8 mouse cellular contexts compared by ENCODE assay signal in genomic region chr8:84207811-84208210, GRCm38 (mm10). TPM values are rescaled to one million over a fixed set of nuclear protein-coding genes. Genes with fewer than 3 reads are reported as not detected.
DNase-seq lines count a peak whose midpoint lies in the region; ATAC-seq and TF ChIP-seq lines count a peak whose summit lies in the region.

No protein-coding gene starts in this region.

- H3K4me1 ChIP-seq in hindbrain, embryonic 12.5 days: peaks cover 39% of the 10 kb centered on the region
- peaks cover 21% of the 10 kb centered on the region for H3K4me1 ChIP-seq in hindbrain, embryonic 14.5 days (replicated peaks; ENCODE audit: control insufficient read depth, insufficient read depth, low read length)
- H3K4me1 ChIP-seq in limb, embryonic 12.5 days (replicated peaks): peaks cover 31% of the 10 kb centered on the region
- peaks cover 14% of the 10 kb centered on the region for H3K4me1 ChIP-seq in midbrain, embryonic 16.5 days (ENCODE audit: control insufficient read depth, insufficient read depth, low read length)
- H3K4me1 ChIP-seq in cerebellum, adult 2 months (ENCODE audit: control insufficient read depth, insufficient read depth, low read length): peaks cover 3% of the 10 kb centered on the region; the same call in 1 of the 2 replicates

- peak overlapping the region; percentile 55 for H3K27ac ChIP-seq in hindbrain, embryonic 12.5 days
- H3K27ac ChIP-seq in hindbrain, embryonic 14.5 days: no peak overlapping the region
- H3K27ac ChIP-seq in limb, embryonic 12.5 days: peak overlapping the region; percentile 75
- peak overlapping the region; percentile 50; the same call in 1 of the 2 replicates for H3K27ac ChIP-seq in midbrain, embryonic 16.5 days (ENCODE audit: low read length)
- H3K27ac ChIP-seq in cerebellum, adult 2 months (ENCODE audit: insufficient read depth, low read length): no peak overlapping the region

- no peaks in the 10 kb centered on the region for H3K27me3 ChIP-seq in hindbrain, embryonic 12.5 days
- no peaks in the 10 kb centered on the region for H3K27me3 ChIP-seq in hindbrain, embryonic 14.5 days (ENCODE audit: control insufficient read depth, insufficient read depth, low read length)
- H3K27me3 ChIP-seq in limb, embryonic 12.5 days: no peaks in the 10 kb centered on the region
- no peaks in the 10 kb centered on the region for H3K27me3 ChIP-seq in midbrain, embryonic 16.5 days (ENCODE audit: control insufficient read depth, insufficient read depth, low read depth, low read length)
- H3K27me3 ChIP-seq in cerebellum, adult 2 months (ENCODE audit: control insufficient read depth, insufficient read depth, low read length): no peaks in the 10 kb centered on the region

- no peak overlapping the region for H3K4me3 ChIP-seq in hindbrain, embryonic 12.5 days
- no peak overlapping the region for H3K4me3 ChIP-seq in hindbrain, embryonic 14.5 days (replicated peaks; ENCODE audit: low read length)
- no peak overlapping the region for H3K4me3 ChIP-seq in limb, embryonic 12.5 days (replicated peaks)
- H3K4me3 ChIP-seq in midbrain, embryonic 16.5 days (ENCODE audit: low read depth, low read length): no peak overlapping the region
- H3K4me3 ChIP-seq in cerebellum, adult 2 months (replicated peaks; ENCODE audit: insufficient read depth, low read depth, low read length): no peak overlapping the region

- H3K36me3 ChIP-seq in hindbrain, embryonic 12.5 days: peaks cover 23% of the 10 kb centered on the region
- peaks cover 33% of the 10 kb centered on the region for H3K36me3 ChIP-seq in hindbrain, embryonic 14.5 days (replicated peaks; ENCODE audit: control insufficient read depth, insufficient read depth)
- H3K36me3 ChIP-seq in limb, embryonic 12.5 days: peaks cover 72% of the 10 kb centered on the region
- peaks cover 18% of the 10 kb centered on the region for H3K36me3 ChIP-seq in midbrain, embryonic 16.5 days (ENCODE audit: control insufficient read depth, insufficient read depth, low read length)

- WGBS in hindbrain, embryonic 12.5 days: 65% methylated on average over 7 of the region's 7 CpGs
- 53% methylated on average over 7 of the region's 7 CpGs for WGBS in hindbrain, embryonic 14.5 days
- WGBS in limb, embryonic 12.5 days: 66% methylated on average over 7 of the region's 7 CpGs
- WGBS in midbrain, embryonic 16.5 days: 66% methylated on average over 7 of the region's 7 CpGs
- 72% methylated on average over 7 of the region's 7 CpGs for WGBS in cerebellum, adult 2 months

- intact Hi-C loops in heart, postnatal 10 days (cut with DNase I): no loop called here

- ATAC-seq in hindbrain, embryonic 12.5 days (ENCODE audit: low FRiP score): no peak
- no peak for ATAC-seq in hindbrain, embryonic 14.5 days (ENCODE audit: low FRiP score)
- ATAC-seq in common myeloid progenitor, adult 5-6 weeks (replicated peaks; ENCODE audit: low read depth, poor library complexity, severe bottlenecking): peak; percentile 51
- ATAC-seq in limb, embryonic 12.5 days (ENCODE audit: insufficient number of reproducible peaks, insufficient read depth, low FRiP score, low TSS enrichment, low read depth): no peak
- no peak for ATAC-seq in midbrain, embryonic 16.5 days

- TF ChIP-seq CTCF in cerebellum, adult 2 months (IDR thresholded peaks at IDR 0.05; ENCODE audit: borderline replicate concordance, insufficient read depth, low read depth, low read length): no peak

- TF ChIP-seq POLR2A in cerebellum, adult 2 months (IDR thresholded peaks at IDR 0.05; ENCODE audit: borderline replicate concordance, insufficient read depth, low read length): no peak

- no peak for DNase-seq in hindbrain, embryonic 14.5 days (ENCODE audit: low spot score)
- peak; percentile 86 to 88 for DNase-seq in heart, postnatal 10 days
- no peak for DNase-seq in cerebellum, adult 2 months
- DNase-seq in left cerebral cortex, adult 18-20 months (ENCODE audit: low spot score in 2 of 2): no peak

- H3K4me2 ChIP-seq in hindbrain, embryonic 12.5 days (replicated peaks): no peak overlapping the region
- H3K4me2 ChIP-seq in hindbrain, embryonic 14.5 days (replicated peaks): no peak overlapping the region
- no peak overlapping the region for H3K4me2 ChIP-seq in limb, embryonic 12.5 days
- no peak overlapping the region for H3K4me2 ChIP-seq in midbrain, embryonic 16.5 days (ENCODE audit: low read length)

- no peaks in the 10 kb centered on the region for H3K9me3 ChIP-seq in hindbrain, embryonic 12.5 days (replicated peaks)
- no peaks in the 10 kb centered on the region for H3K9me3 ChIP-seq in hindbrain, embryonic 14.5 days (ENCODE audit: control insufficient read depth, low read length)
- H3K9me3 ChIP-seq in limb, embryonic 12.5 days: no peaks in the 10 kb centered on the region
- H3K9me3 ChIP-seq in midbrain, embryonic 16.5 days (replicated peaks; ENCODE audit: control insufficient read depth, low read length, poor library complexity, severe bottlenecking): no peaks in the 10 kb centered on the region

- H3K9ac ChIP-seq in hindbrain, embryonic 12.5 days: no peak overlapping the region
- no peak overlapping the region for H3K9ac ChIP-seq in hindbrain, embryonic 14.5 days
- no peak overlapping the region; the same call in 1 of the 2 replicates for H3K9ac ChIP-seq in limb, embryonic 12.5 days (replicated peaks)
- H3K9ac ChIP-seq in midbrain, embryonic 16.5 days (ENCODE audit: low read depth, low read length): no peak overlapping the region; the same call in 1 of the 2 replicates

RNA-seq across cellular contexts. Expression of gene Nanos3, which starts 22.8 kb away (rescaled TPM):
- polyA plus RNA-seq in hindbrain, embryonic 12.5 days (2016; fragmentation: Nextera tagmentation; extraction: Ambion mirVana): 5.8 and 7.2 TPM in 2 replicates
- 7.8 and 10.4 TPM in 2 replicates for polyA plus RNA-seq in hindbrain, embryonic 14.5 days (2014; fragmentation: Nextera tagmentation; extraction: Ambion mirVana)
- not detected in 2 replicates for total RNA-seq in common myeloid progenitor, adult 5-6 weeks (2017)
- total RNA-seq in heart, postnatal 10 days (2021): 1 to 10 TPM; 3.6 to 4.1 TPM
- polyA plus RNA-seq in limb, embryonic 12.5 days (2016; fragmentation: Nextera tagmentation; extraction: Ambion mirVana): 3.3 and 5.5 TPM in 2 replicates
- 6.6 and 7.1 TPM in 2 replicates for polyA plus RNA-seq in midbrain, embryonic 16.5 days (2015; fragmentation: Nextera tagmentation; extraction: Ambion mirVana)
- 2.3 and 2.8 TPM in 2 replicates for polyA plus RNA-seq in cerebellum, adult 2 months (2012; rRNA removed)
- 1 to 10 TPM in 1 of 2 experiments, under 1 TPM in 1; 0.70 to 2.0 TPM for total RNA-seq in left cerebral cortex, adult 18-20 months (2021)

RNA-seq across cellular contexts. Expression of gene Zswim4, which starts 29.0 kb away (rescaled TPM):
- 57.5 and 59.0 TPM in 2 replicates for polyA plus RNA-seq in hindbrain, embryonic 12.5 days (2016; fragmentation: Nextera tagmentation; extraction: Ambion mirVana)
- 20.0 and 20.6 TPM in 2 replicates for polyA plus RNA-seq in hindbrain, embryonic 14.5 days (2014; fragmentation: Nextera tagmentation; extraction: Ambion mirVana)
- 6.9 and 8.2 TPM in 2 replicates for total RNA-seq in common myeloid progenitor, adult 5-6 weeks (2017)
- total RNA-seq in heart, postnatal 10 days (2021): 10 to 100 TPM; 10.5 to 11.3 TPM
- 33.1 and 34.3 TPM in 2 replicates for polyA plus RNA-seq in limb, embryonic 12.5 days (2016; fragmentation: Nextera tagmentation; extraction: Ambion mirVana)
- 22.4 and 26.4 TPM in 2 replicates for polyA plus RNA-seq in midbrain, embryonic 16.5 days (2015; fragmentation: Nextera tagmentation; extraction: Ambion mirVana)
- 14.0 TPM in 2 replicates for polyA plus RNA-seq in cerebellum, adult 2 months (2012; rRNA removed)
- total RNA-seq in left cerebral cortex, adult 18-20 months (2021): 10 to 100 TPM; 16.8 to 19.1 TPM

RNA-seq across cellular contexts. Expression of gene D8Ertd738e, which starts 41.7 kb away (rescaled TPM):
- 255 and 266 TPM in 2 replicates for polyA plus RNA-seq in hindbrain, embryonic 12.5 days (2016; fragmentation: Nextera tagmentation; extraction: Ambion mirVana)
- polyA plus RNA-seq in hindbrain, embryonic 14.5 days (2014; fragmentation: Nextera tagmentation; extraction: Ambion mirVana): 268 and 296 TPM in 2 replicates
- total RNA-seq in common myeloid progenitor, adult 5-6 weeks (2017): 55.9 and 70.9 TPM in 2 replicates
- 100 to 1,000 TPM; 222 to 230 TPM for total RNA-seq in heart, postnatal 10 days (2021)
- 338 and 352 TPM in 2 replicates for polyA plus RNA-seq in limb, embryonic 12.5 days (2016; fragmentation: Nextera tagmentation; extraction: Ambion mirVana)
- 229 and 244 TPM in 2 replicates for polyA plus RNA-seq in midbrain, embryonic 16.5 days (2015; fragmentation: Nextera tagmentation; extraction: Ambion mirVana)
- 210 and 226 TPM in 2 replicates for polyA plus RNA-seq in cerebellum, adult 2 months (2012; rRNA removed)
- 100 to 1,000 TPM; 136 to 146 TPM for total RNA-seq in left cerebral cortex, adult 18-20 months (2021)

RNA-seq across cellular contexts. Expression of gene Mri1, which starts 49.3 kb away (rescaled TPM):
- polyA plus RNA-seq in hindbrain, embryonic 12.5 days (2016; fragmentation: Nextera tagmentation; extraction: Ambion mirVana): 57.3 and 62.9 TPM in 2 replicates
- polyA plus RNA-seq in hindbrain, embryonic 14.5 days (2014; fragmentation: Nextera tagmentation; extraction: Ambion mirVana): 38.9 and 40.2 TPM in 2 replicates
- 11.9 and 18.7 TPM in 2 replicates for total RNA-seq in common myeloid progenitor, adult 5-6 weeks (2017)
- 10 to 100 TPM; 15.5 to 16.0 TPM for total RNA-seq in heart, postnatal 10 days (2021)
- polyA plus RNA-seq in limb, embryonic 12.5 days (2016; fragmentation: Nextera tagmentation; extraction: Ambion mirVana): 78.4 and 80.1 TPM in 2 replicates
- polyA plus RNA-seq in midbrain, embryonic 16.5 days (2015; fragmentation: Nextera tagmentation; extraction: Ambion mirVana): 41.1 and 43.4 TPM in 2 replicates
- polyA plus RNA-seq in cerebellum, adult 2 months (2012; rRNA removed): 32.9 and 35.5 TPM in 2 replicates
- 10 to 100 TPM; 13.2 to 15.6 TPM for total RNA-seq in left cerebral cortex, adult 18-20 months (2021)

RNA-seq across cellular contexts. Expression of gene 4930432K21Rik, which starts 60.0 kb away (rescaled TPM):
- 1.6 and 1.9 TPM in 2 replicates for polyA plus RNA-seq in hindbrain, embryonic 12.5 days (2016; fragmentation: Nextera tagmentation; extraction: Ambion mirVana)
- polyA plus RNA-seq in hindbrain, embryonic 14.5 days (2014; fragmentation: Nextera tagmentation; extraction: Ambion mirVana): 1.4 TPM in 2 replicates
- 1.3 and 1.7 TPM in 2 replicates for total RNA-seq in common myeloid progenitor, adult 5-6 weeks (2017)
- under 1 TPM; 0.22 to 0.32 TPM for total RNA-seq in heart, postnatal 10 days (2021)
- 1.6 TPM in 2 replicates for polyA plus RNA-seq in limb, embryonic 12.5 days (2016; fragmentation: Nextera tagmentation; extraction: Ambion mirVana)
- polyA plus RNA-seq in midbrain, embryonic 16.5 days (2015; fragmentation: Nextera tagmentation; extraction: Ambion mirVana): 2.1 and 2.5 TPM in 2 replicates
- polyA plus RNA-seq in cerebellum, adult 2 months (2012; rRNA removed): 2.7 and 3.2 TPM in 2 replicates
- 1 to 10 TPM; 2.0 to 3.1 TPM for total RNA-seq in left cerebral cortex, adult 18-20 months (2021)

Comparison
In these comparisons a context has a peak if more than half of its experiments do, and no peak if none do; other contexts are left out.
1. H3K27ac ChIP-seq: peak in hindbrain, embryonic 12.5 days (single experiment), limb, embryonic 12.5 days (single experiment) and midbrain, embryonic 16.5 days (single experiment); none in hindbrain, embryonic 14.5 days (single experiment) and cerebellum, adult 2 months (single experiment).
2. DNase-seq: peak in heart, postnatal 10 days (2 of 2); none in hindbrain, embryonic 14.5 days (single experiment), cerebellum, adult 2 months (0 of 2) and left cerebral cortex, adult 18-20 months (0 of 2).